8 mouse cellular contexts compared by ENCODE assay signal in genomic region chr17:66043679-66044078, GRCm38 (mm10). TPM values are rescaled to one million over a fixed set of nuclear protein-coding genes. Genes with fewer than 3 reads are reported as not detected.
DNase-seq lines count a peak whose midpoint lies in the region; ATAC-seq and TF ChIP-seq lines count a peak whose summit lies in the region.
"Not testable (repeated sequence)": the region's sequence is repeated elsewhere in the genome, so short reads cannot be mapped to it uniquely, and the experiment has no call there.

No protein-coding gene starts in this region.

- not testable (repeated sequence) for TF ChIP-seq EP300 in MEL (IDR thresholded peaks at IDR 0.05; ENCODE audit: low read depth in 1 of 2, low read length in 2 of 2); liver, postnatal 0 days (IDR thresholded peaks at IDR 0.05; ENCODE audit: low read depth)

- peak; percentile 1; the same call in 1 of the 2 replicates for TF ChIP-seq RAD21 in MEL (IDR thresholded peaks at IDR 0.05; ENCODE audit: low read depth, low read length)

- not testable (repeated sequence) for H3K36me3 ChIP-seq in MEL (ENCODE audit: control insufficient read depth in 1 of 2, insufficient read depth in 2 of 2, low read length in 2 of 2); liver, postnatal 0 days (replicated peaks; ENCODE audit: insufficient read depth, low read length)
- peaks cover 14% of the 10 kb centered on the region for H3K36me3 ChIP-seq in hindbrain, postnatal 0 days (ENCODE audit: insufficient read depth, low read length)
- H3K36me3 ChIP-seq in midbrain, postnatal 0 days (ENCODE audit: insufficient read depth, low read length), result peaks cover 20% of the 10 kb centered on the region
- peaks cover 17% of the 10 kb centered on the region for H3K36me3 ChIP-seq in small intestine, adult 2 months (ENCODE audit: control insufficient read depth, insufficient read depth, low read length)

- H3K4me1 ChIP-seq in MEL (ENCODE audit: control insufficient read depth in 1 of 2, insufficient read depth in 2 of 2, low read length in 2 of 2); hindbrain, postnatal 0 days (ENCODE audit: insufficient read depth, low read length); liver, postnatal 0 days (ENCODE audit: insufficient read depth); midbrain, postnatal 0 days (ENCODE audit: insufficient read depth, low read length); small intestine, adult 2 months (ENCODE audit: control insufficient read depth, insufficient read depth, insufficient read length, low read length): not testable (repeated sequence)

- intact Hi-C loops in gastrocnemius, adult 2 months (cut with DNase I), result not testable (repeated sequence)

- peak; percentile 18 for DNase-seq in A20 (ENCODE audit: low read depth, low spot score)
- DNase-seq in MEL (ENCODE audit: low read depth, low spot score); gastrocnemius, adult 2 months; hindbrain, postnatal 0 days (ENCODE audit: low spot score); layer of hippocampus, adult 2 months (ENCODE audit: low spot score in 2 of 2); liver, postnatal 0 days; midbrain, postnatal 0 days (ENCODE audit: low spot score): not testable (repeated sequence)

- H3K4me2 ChIP-seq in hindbrain, postnatal 0 days (ENCODE audit: low read depth, low read length); liver, postnatal 0 days (ENCODE audit: low read depth, low read length); midbrain, postnatal 0 days (ENCODE audit: low read depth, low read length, poor library complexity, severe bottlenecking): not testable (repeated sequence)

- H3K4me3 ChIP-seq in MEL (ENCODE audit: control insufficient read depth in 1 of 2, insufficient read depth in 1 of 2, low read depth in 2 of 2, low read length in 2 of 2); gastrocnemius, adult 2 months; hindbrain, postnatal 0 days (ENCODE audit: low read length); layer of hippocampus, adult 2 months; liver, postnatal 0 days (ENCODE audit: low read depth, low read length); midbrain, postnatal 0 days (ENCODE audit: low read depth, low read length); small intestine, adult 2 months (ENCODE audit: low read depth, low read length): not testable (repeated sequence)

- H3K9me3 ChIP-seq in MEL (replicated peaks; ENCODE audit: insufficient read depth, low read length); hindbrain, postnatal 0 days (ENCODE audit: low read length); liver, postnatal 0 days (ENCODE audit: low read length); midbrain, postnatal 0 days (ENCODE audit: low read length): not testable (repeated sequence)

- ATAC-seq in hindbrain, postnatal 0 days; liver, postnatal 0 days; midbrain, postnatal 0 days (ENCODE audit: low FRiP score): not testable (repeated sequence)

- H3K79me2 ChIP-seq in MEL (ENCODE audit: control insufficient read depth, insufficient read depth, low read length, poor library complexity), result not testable (repeated sequence)

- 90% methylated on average over 4 of the region's 4 CpGs for WGBS in hindbrain, postnatal 0 days
- WGBS in liver, postnatal 0 days (ENCODE audit: insufficient replicate concordance), result 82% methylated on average over 4 of the region's 4 CpGs
- WGBS in midbrain, postnatal 0 days, result 84% methylated on average over 4 of the region's 4 CpGs
- 78% methylated on average over 4 of the region's 4 CpGs for WGBS in small intestine, adult 2 months

- TF ChIP-seq CTCF in MEL (IDR thresholded peaks at IDR 0.05 in 2 of 3, conservative IDR thresholded peaks at IDR 0.05 in 1 of 3; ENCODE audit: control insufficient read depth in 1 of 3, insufficient read depth in 1 of 3, low read depth in 2 of 3, low read length in 3 of 3, poor library complexity in 1 of 3, severe bottlenecking in 1 of 3), result peak in 1 of 3 experiments; percentile 40; a peak in 2 of 6 replicates
- peak; percentile 36 for TF ChIP-seq CTCF in gastrocnemius, adult 2 months (IDR thresholded peaks at IDR 0.05)
- 0 out of 2 replicates have a peak, but pooled peaks have one; percentile 23 for TF ChIP-seq CTCF in hindbrain, postnatal 0 days (IDR thresholded peaks at IDR 0.05; ENCODE audit: low read depth)
- peak; percentile 66 for TF ChIP-seq CTCF in layer of hippocampus, adult 2 months (conservative IDR thresholded peaks at IDR 0.05)
- TF ChIP-seq CTCF in liver, postnatal 0 days (IDR thresholded peaks at IDR 0.05; ENCODE audit: low read depth), result peak; percentile 20; the same call in 1 of the 2 replicates
- peak; percentile 18 for TF ChIP-seq CTCF in midbrain, postnatal 0 days (IDR thresholded peaks at IDR 0.05)
- TF ChIP-seq CTCF in small intestine, adult 2 months (IDR thresholded peaks at IDR 0.05; ENCODE audit: extremely low read depth, insufficient read length, insufficient replicate concordance, low read depth, low read length), result 0 out of 2 replicates have a peak, but pooled peaks have one; percentile 3

- TF ChIP-seq POLR2A in MEL (IDR thresholded peaks at IDR 0.05; ENCODE audit: control insufficient read depth in 1 of 2, insufficient read depth in 1 of 2, low read depth in 1 of 2, low read length in 2 of 2, poor library complexity in 1 of 2); small intestine, adult 2 months (IDR thresholded peaks at IDR 0.05; ENCODE audit: low read depth, low read length): not testable (repeated sequence)

- not testable (repeated sequence) for H3K27ac ChIP-seq in MEL (ENCODE audit: control insufficient read depth, low read depth, low read length); gastrocnemius, adult 2 months; hindbrain, postnatal 0 days; layer of hippocampus, adult 2 months; liver, postnatal 0 days (ENCODE audit: low read depth); midbrain, postnatal 0 days (ENCODE audit: low read depth, low read length); small intestine, adult 2 months (ENCODE audit: insufficient read depth, low read depth, low read length)

- H3K27me3 ChIP-seq in MEL (ENCODE audit: control insufficient read depth in 1 of 2, insufficient read depth in 2 of 2, low read length in 2 of 2); hindbrain, postnatal 0 days (ENCODE audit: insufficient read depth, low read length); liver, postnatal 0 days (ENCODE audit: insufficient read depth, low read length); midbrain, postnatal 0 days (ENCODE audit: insufficient read depth, low read length); small intestine, adult 2 months (ENCODE audit: control insufficient read depth, insufficient read depth, low read length): not testable (repeated sequence)

- H3K9ac ChIP-seq in MEL (ENCODE audit: control insufficient read depth, low read depth, low read length, poor library complexity, severe bottlenecking); hindbrain, postnatal 0 days (replicated peaks; ENCODE audit: low read length); liver, postnatal 0 days (replicated peaks); midbrain, postnatal 0 days (replicated peaks; ENCODE audit: low read length, poor library complexity, severe bottlenecking): not testable (repeated sequence)

TF ChIP-seq in MEL, 35 proteins besides CTCF, POLR2A, EP300 and RAD21:
- peak; percentile 17; the same call in 1 of the 2 replicates for TF ChIP-seq SMC3 (IDR thresholded peaks at IDR 0.05; ENCODE audit: low read depth, low read length)

RNA-seq across cellular contexts. Expression of gene Ankrd12, which starts 33.2 kb away (rescaled TPM):
- 9.6 and 10.0 TPM in 2 replicates for total RNA-seq in MEL (2012; rRNA removed)
- 10 to 100 TPM in 1 of 2 experiments, not detected in 1; 13.3 TPM for polyA plus RNA-seq in MEL (2012; ENCODE audit: insufficient read depth in 1 of 2, insufficient read length in 2 of 2, low read depth in 1 of 2, low replicate concordance in 2 of 2, missing spikeins in 1 of 2)
- total RNA-seq in gastrocnemius, adult 2 months (2021), result 10 to 100 TPM; 12.6 to 12.8 TPM
- 37.2 and 41.5 TPM in 2 replicates for total RNA-seq in hindbrain, postnatal 0 days (2014; rRNA removed)
- 171 and 173 TPM in 2 replicates for polyA plus RNA-seq in hindbrain, postnatal 0 days (2015; fragmentation: Nextera tagmentation; extraction: Ambion mirVana)
- total RNA-seq in layer of hippocampus, adult 2 months (2021), result 100 to 1,000 TPM; 229 to 237 TPM
- 7.9 and 8.2 TPM in 2 replicates for polyA plus RNA-seq in liver, postnatal 0 days (2015; fragmentation: Nextera tagmentation; extraction: Ambion mirVana)
- total RNA-seq in midbrain, postnatal 0 days (2014; rRNA removed), result 63.4 and 63.5 TPM in 2 replicates
- polyA plus RNA-seq in midbrain, postnatal 0 days (2015; fragmentation: Nextera tagmentation; extraction: Ambion mirVana), result 205 and 229 TPM in 2 replicates
- 0.91 and 2.0 TPM in 2 replicates for polyA plus RNA-seq in small intestine, adult 2 months (2012; rRNA removed)

RNA-seq across cellular contexts. Expression of gene Ndufv2, which starts 57.7 kb away (rescaled TPM):
- total RNA-seq in MEL (2012; rRNA removed), result 150 and 169 TPM in 2 replicates
- polyA plus RNA-seq in MEL (2012; ENCODE audit: insufficient read depth in 1 of 2, insufficient read length in 2 of 2, low read depth in 1 of 2, low replicate concordance in 2 of 2, missing spikeins in 1 of 2), result 100 to 1,000 TPM in 1 of 2 experiments, not detected in 1; 178 TPM
- total RNA-seq in gastrocnemius, adult 2 months (2021), result 100 to 1,000 TPM; 610 to 870 TPM
- 73.4 and 73.6 TPM in 2 replicates for total RNA-seq in hindbrain, postnatal 0 days (2014; rRNA removed)
- polyA plus RNA-seq in hindbrain, postnatal 0 days (2015; fragmentation: Nextera tagmentation; extraction: Ambion mirVana), result 481 and 484 TPM in 2 replicates
- total RNA-seq in layer of hippocampus, adult 2 months (2021), result 100 to 1,000 TPM; 233 to 261 TPM
- polyA plus RNA-seq in liver, postnatal 0 days (2015; fragmentation: Nextera tagmentation; extraction: Ambion mirVana), result 286 and 297 TPM in 2 replicates
- 111 and 125 TPM in 2 replicates for total RNA-seq in midbrain, postnatal 0 days (2014; rRNA removed)
- polyA plus RNA-seq in midbrain, postnatal 0 days (2015; fragmentation: Nextera tagmentation; extraction: Ambion mirVana), result 419 and 445 TPM in 2 replicates
- 17.0 and 28.7 TPM in 2 replicates for polyA plus RNA-seq in small intestine, adult 2 months (2012; rRNA removed)
